Mouse (Mus musculus): ENCODE measurements at regions not wholly inside any gene's neighbourhood (a gene's known extent, or its start where the extent isn't known, plus 50 kb on each side); places are given as distances from the start of the nearest gene placed in this dataset.

- no peak overlapping the region for H3K4me2 ChIP-seq (replicated peaks; ENCODE audit: low read depth, low read length)
- WGBS: 86% methylated on average over 4 of the region's 4 CpGs
- peaks cover 2% of the 10 kb centered on the region; the same call in 1 of the 2 replicates for H3K9me3 ChIP-seq (ENCODE audit: control insufficient read depth, low read length)
- no peak overlapping the region for H3K4me3 ChIP-seq (ENCODE audit: low read length)
- ATAC-seq (ENCODE audit: low FRiP score, low TSS enrichment): no peak
- H3K36me3 ChIP-seq (ENCODE audit: control insufficient read depth, insufficient read depth, low read length): no peaks in the 10 kb centered on the region
- H3K27me3 ChIP-seq (ENCODE audit: control insufficient read depth, insufficient read depth, low read length): no peaks in the 10 kb centered on the region
- H3K27ac ChIP-seq (ENCODE audit: low read depth, low read length): no peak overlapping the region
- no peak overlapping the region for H3K9ac ChIP-seq (ENCODE audit: low read depth, low read length)
- H3K4me1 ChIP-seq (ENCODE audit: control insufficient read depth, insufficient read depth, low read length): peaks cover 3% of the 10 kb centered on the region; the same call in 1 of the 2 replicates
Measured at GRCm38 (mm10) chr1:169156875-169157274, 374.4 kb downstream of the Nuf2 start.

- no peak overlapping the region for H3K4me2 ChIP-seq (replicated peaks; ENCODE audit: low read depth, low read length)
- H3K27me3 ChIP-seq (ENCODE audit: control insufficient read depth, insufficient read depth, low read length): no peaks in the 10 kb centered on the region
- H3K9ac ChIP-seq (ENCODE audit: low read depth, low read length): no peak overlapping the region
- peak overlapping the region; percentile 65 for H3K27ac ChIP-seq (ENCODE audit: low read depth, low read length)
- H3K4me1 ChIP-seq (ENCODE audit: control insufficient read depth, insufficient read depth, low read length): peaks cover 3% of the 10 kb centered on the region; the same call in 1 of the 2 replicates
- peak; percentile 79 for ATAC-seq (ENCODE audit: low FRiP score, low TSS enrichment)
- no peaks in the 10 kb centered on the region for H3K9me3 ChIP-seq (ENCODE audit: control insufficient read depth, low read length)
- no peak overlapping the region for H3K4me3 ChIP-seq (ENCODE audit: low read length)
- WGBS: 36% methylated on average over 14 of the region's 14 CpGs
- H3K36me3 ChIP-seq (ENCODE audit: control insufficient read depth, insufficient read depth, low read length): no peaks in the 10 kb centered on the region
Measured at GRCm38 (mm10) chr1:169155484-169156459, 375.5 kb downstream of the Nuf2 start.

GRCm38 (mm10) chr1:169142216-169142615 lies 389.0 kb downstream of the Nuf2 start:
- no peaks in the 10 kb centered on the region for H3K36me3 ChIP-seq (ENCODE audit: control insufficient read depth, insufficient read depth, low read length)
- H3K4me1 ChIP-seq (ENCODE audit: control insufficient read depth, insufficient read depth, low read length): peaks cover 14% of the 10 kb centered on the region; the same call in 1 of the 2 replicates
- ATAC-seq (ENCODE audit: low FRiP score, low TSS enrichment): no peak
- WGBS: 79% methylated on average over 3 of the region's 3 CpGs
- no peaks in the 10 kb centered on the region for H3K27me3 ChIP-seq (ENCODE audit: control insufficient read depth, insufficient read depth, low read length)
- no peaks in the 10 kb centered on the region; the same call in 1 of the 2 replicates for H3K9me3 ChIP-seq (ENCODE audit: control insufficient read depth, low read length)
- no peak overlapping the region for H3K4me2 ChIP-seq (replicated peaks; ENCODE audit: low read depth, low read length)
- no peak overlapping the region for H3K9ac ChIP-seq (ENCODE audit: low read depth, low read length)
- no peak overlapping the region for H3K27ac ChIP-seq (ENCODE audit: low read depth, low read length)
- H3K4me3 ChIP-seq (ENCODE audit: low read length): no peak overlapping the region

GRCm38 (mm10) chr1:169140056-169140455 lies 391.2 kb downstream of the Nuf2 start:
- 52% methylated on average over 3 of the region's 3 CpGs for WGBS
- H3K27me3 ChIP-seq (ENCODE audit: control insufficient read depth, insufficient read depth, low read length): no peaks in the 10 kb centered on the region
- no peaks in the 10 kb centered on the region for H3K36me3 ChIP-seq (ENCODE audit: control insufficient read depth, insufficient read depth, low read length)
- no peak overlapping the region for H3K4me3 ChIP-seq (ENCODE audit: low read length)
- H3K9me3 ChIP-seq (ENCODE audit: control insufficient read depth, low read length): no peaks in the 10 kb centered on the region; the same call in 1 of the 2 replicates
- H3K4me2 ChIP-seq (replicated peaks; ENCODE audit: low read depth, low read length): no peak overlapping the region
- peak overlapping the region; percentile 55; the same call in 1 of the 2 replicates for H3K27ac ChIP-seq (ENCODE audit: low read depth, low read length)
- ATAC-seq (ENCODE audit: low FRiP score, low TSS enrichment): no peak
- no peak overlapping the region for H3K9ac ChIP-seq (ENCODE audit: low read depth, low read length)
- peaks cover 14% of the 10 kb centered on the region; the same call in 1 of the 2 replicates for H3K4me1 ChIP-seq (ENCODE audit: control insufficient read depth, insufficient read depth, low read length)

GRCm38 (mm10) chr1:169139507-169139906 lies 391.8 kb downstream of the Nuf2 start:
- no peak overlapping the region for H3K9ac ChIP-seq (ENCODE audit: low read depth, low read length)
- peak overlapping the region; percentile 37; the same call in 1 of the 2 replicates for H3K27ac ChIP-seq (ENCODE audit: low read depth, low read length)
- H3K4me3 ChIP-seq (ENCODE audit: low read length): no peak overlapping the region
- 61% methylated on average over 5 of the region's 5 CpGs for WGBS
- no peaks in the 10 kb centered on the region for H3K27me3 ChIP-seq (ENCODE audit: control insufficient read depth, insufficient read depth, low read length)
- H3K36me3 ChIP-seq (ENCODE audit: control insufficient read depth, insufficient read depth, low read length): no peaks in the 10 kb centered on the region
- H3K4me1 ChIP-seq (ENCODE audit: control insufficient read depth, insufficient read depth, low read length): peaks cover 14% of the 10 kb centered on the region; the same call in 1 of the 2 replicates
- ATAC-seq (ENCODE audit: low FRiP score, low TSS enrichment): no peak
- no peaks in the 10 kb centered on the region; the same call in 1 of the 2 replicates for H3K9me3 ChIP-seq (ENCODE audit: control insufficient read depth, low read length)
- H3K4me2 ChIP-seq (replicated peaks; ENCODE audit: low read depth, low read length): no peak overlapping the region

- ATAC-seq (ENCODE audit: low FRiP score, low TSS enrichment): no peak
- Histone ChIP-seq H3K9ac (ENCODE audit: low read depth, low read length) (no peak overlapping the region), H3K9me3 (ENCODE audit: control insufficient read depth, low read length) (no peaks in the 10 kb centered on the region; the same call in 1 of the 2 replicates), H3K36me3 (ENCODE audit: control insufficient read depth, insufficient read depth, low read length) (no peaks in the 10 kb centered on the region), H3K27ac (ENCODE audit: low read depth, low read length) (no peak overlapping the region), H3K4me1 (ENCODE audit: control insufficient read depth, insufficient read depth, low read length) (peaks cover 14% of the 10 kb centered on the region; the same call in 1 of the 2 replicates), H3K4me3 (ENCODE audit: low read length) (no peak overlapping the region), H3K27me3 (ENCODE audit: control insufficient read depth, insufficient read depth, low read length) (no peaks in the 10 kb centered on the region), H3K4me2 (replicated peaks; ENCODE audit: low read depth, low read length) (no peak overlapping the region)
- WGBS: 10% methylated on average over 2 of the region's 2 CpGs
Measured at GRCm38 (mm10) chr1:169139184-169139486, 392.1 kb downstream of the Nuf2 start.

- 47% methylated on average over 6 of the region's 6 CpGs for WGBS
- no peak for ATAC-seq (ENCODE audit: low FRiP score, low TSS enrichment)
- no peak overlapping the region for H3K4me3 ChIP-seq (ENCODE audit: low read length)
- peaks cover 14% of the 10 kb centered on the region; the same call in 1 of the 2 replicates for H3K4me1 ChIP-seq (ENCODE audit: control insufficient read depth, insufficient read depth, low read length)
- no peaks in the 10 kb centered on the region for H3K27me3 ChIP-seq (ENCODE audit: control insufficient read depth, insufficient read depth, low read length)
- H3K9me3 ChIP-seq (ENCODE audit: control insufficient read depth, low read length): no peaks in the 10 kb centered on the region; the same call in 1 of the 2 replicates
- H3K36me3 ChIP-seq (ENCODE audit: control insufficient read depth, insufficient read depth, low read length): no peaks in the 10 kb centered on the region
- H3K4me2 ChIP-seq (replicated peaks; ENCODE audit: low read depth, low read length): no peak overlapping the region
- no peak overlapping the region for H3K27ac ChIP-seq (ENCODE audit: low read depth, low read length)
- H3K9ac ChIP-seq (ENCODE audit: low read depth, low read length): no peak overlapping the region
Measured at GRCm38 (mm10) chr1:169138404-169139183, 392.7 kb downstream of the Nuf2 start.

- no peak overlapping the region for H3K4me2 ChIP-seq (replicated peaks; ENCODE audit: low read depth, low read length)
- H3K27me3 ChIP-seq (ENCODE audit: control insufficient read depth, insufficient read depth, low read length): no peaks in the 10 kb centered on the region
- no peak for ATAC-seq (ENCODE audit: low FRiP score, low TSS enrichment)
- no peak overlapping the region for H3K27ac ChIP-seq (ENCODE audit: low read depth, low read length)
- H3K4me1 ChIP-seq (ENCODE audit: control insufficient read depth, insufficient read depth, low read length): peaks cover 14% of the 10 kb centered on the region; the same call in 1 of the 2 replicates
- no peak overlapping the region for H3K4me3 ChIP-seq (ENCODE audit: low read length)
- H3K36me3 ChIP-seq (ENCODE audit: control insufficient read depth, insufficient read depth, low read length): no peaks in the 10 kb centered on the region
- H3K9me3 ChIP-seq (ENCODE audit: control insufficient read depth, low read length): no peaks in the 10 kb centered on the region
- no peak overlapping the region for H3K9ac ChIP-seq (ENCODE audit: low read depth, low read length)
Measured at GRCm38 (mm10) chr1:169135542-169135941, 395.7 kb downstream of the Nuf2 start.
